Mouse (Mus musculus) T-helper 2 cell (primary cell): Measurements from ENCODE around the gene Olfr1228.

Experiments used
- in situ Hi-C: fragments of 300-600 bp; cut with MboI, MseI; formaldehyde crosslinking; loops from one replicate; pipeline ENCODE4 v1.15.1; 2025; ENCODE audit warnings: high pct_unique_total_duplicates

Olfr1228 gene

GRCm38 (mm10) chr2:89253962-89254361, at the start of gene Olfr1228:
Olfr1228 (minus strand) TSS chr2:89254062.
- in situ Hi-C loops = loop anchor here (10.0 kb wide), 1 partner anchor 361 kb away; the partner anchor contains the start of genes Olfr1247 and Olfr1248

GRCm38 (mm10) chr2:89297168-89297567, 43.3 kb upstream of the Olfr1228 start, which contains the start of gene Olfr1230:
Olfr1230 (minus strand) TSS chr2:89297268.
- in situ Hi-C loops = no loop called here

- in situ Hi-C loops = no loop called here
Measured at GRCm38 (mm10) chr2:89287914-89288313, 34.1 kb upstream of the Olfr1228 start, which contains the start of gene Olfr1229. Olfr1229 (minus strand) TSS chr2:89288014.

- in situ Hi-C loops = no loop called here
Measured at GRCm38 (mm10) chr2:89199948-89200347, 53.9 kb downstream of the Olfr1228 start, which contains the start of gene Olfr1226. Olfr1226 (minus strand) TSS chr2:89200048.
